Mouse (Mus musculus): ENCODE results near the gene Gpr179.

DNA sequence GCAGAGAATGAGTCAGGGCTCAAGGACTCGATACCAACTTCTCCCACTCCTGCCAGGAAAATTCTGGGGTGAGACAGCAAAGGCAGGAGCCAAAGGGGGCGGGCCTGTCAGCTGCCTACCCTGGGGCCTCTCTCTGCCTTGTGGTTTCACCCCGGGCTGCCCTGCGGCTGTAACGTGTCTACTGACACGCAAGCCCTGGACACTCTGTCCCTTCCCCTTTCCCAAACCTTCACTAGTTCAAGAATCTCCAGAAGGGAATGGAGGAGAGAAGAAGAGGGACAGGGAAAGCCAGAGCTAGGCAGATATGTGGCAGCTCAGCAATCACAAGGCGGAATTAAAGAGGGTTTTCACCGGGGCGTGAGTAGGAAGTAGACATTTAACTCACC lies 42.4 kb downstream of the Gpr179 start:
- TF ChIP-seq CTCF (IDR thresholded peaks at IDR 0.05; ENCODE audit: extremely low read depth, insufficient read depth, insufficient read length, insufficient replicate concordance) (no peak), POLR2A (IDR thresholded peaks at IDR 0.05; ENCODE audit: low read depth, low read length) (no peak)

Measured in spleen, adult 2 months (tissue).